Mouse (Mus musculus) heart, postnatal 0 days (tissue): ENCODE measurements around the gene Rnaseh1. TPM values are rescaled to one million over a fixed set of nuclear protein-coding genes. Genes with fewer than 3 reads are reported as not detected.

Experiments used
- ATAC-seq: fragments of 200-750 bp; cut with Nextera tagmentation; 2 replicates; pipeline ENCODE4 v1.8.0; 2017; ENCODE audit warnings: low read depth, moderate number of reproducible peaks, moderate library complexity; ENCODE audit not compliant: insufficient read depth
- DNase-seq: peaks from one replicate; pipeline ENCODE4 v3.0.0-alpha.2; 2016; ENCODE audit warnings: low spot score
- H3K27ac ChIP-seq: fragments of 300-500 bp; sonication (generic); 2 replicates; pipeline ENCODE4 v1.5.1; 2014; ENCODE audit warnings: low read depth, mild to moderate bottlenecking
- H3K27me3 ChIP-seq: fragments of 300-500 bp; sonication (generic); 2 replicates; pipeline ENCODE4 v1.6.1; 2014; ENCODE audit warnings: low read length, mixed read lengths; ENCODE audit not compliant: control insufficient read depth, insufficient read depth
- H3K36me3 ChIP-seq: fragments of 300-500 bp; sonication (generic); replicated peaks from 2 replicates; pipeline ENCODE4 v1.6.1; 2014; ENCODE audit warnings: low read length, mixed read lengths; ENCODE audit not compliant: control insufficient read depth, insufficient read depth
- H3K4me1 ChIP-seq: fragments of 300-500 bp; sonication (generic); 2 replicates; pipeline ENCODE4 v1.6.1; 2014; ENCODE audit warnings: antibody characterized with exemption; ENCODE audit not compliant: control insufficient read depth, insufficient read depth
- H3K4me2 ChIP-seq: fragments of 300-500 bp; sonication (generic); 2 replicates; pipeline ENCODE4 v1.6.1; 2014; ENCODE audit warnings: low read depth, mild to moderate bottlenecking, low read length, moderate library complexity
- H3K4me3 ChIP-seq: fragments of 300-500 bp; sonication (generic); 2 replicates; pipeline ENCODE4 v1.5.1; 2014; ENCODE audit warnings: low read depth, low read length
- H3K9ac ChIP-seq: fragments of 300-500 bp; sonication (generic); replicated peaks from 2 replicates; pipeline ENCODE4 v1.6.1; 2014; ENCODE audit warnings: low read depth, low read length, mixed read lengths
- H3K9me3 ChIP-seq: fragments of 300-500 bp; sonication (generic); replicated peaks from 2 replicates; pipeline ENCODE4 v1.6.1; 2016; ENCODE audit warnings: low read length; ENCODE audit not compliant: control insufficient read depth
- CTCF ChIP-seq: IDR thresholded peaks from 2 replicates; pipeline ENCODE4 v1.5.1; 2016; ENCODE audit warnings: antibody characterized with exemption, control low read depth, low read depth
- EP300 ChIP-seq: IDR thresholded peaks from 2 replicates; pipeline ENCODE4 v1.6.1; 2016; ENCODE audit warnings: antibody characterized with exemption, low read depth
- WGBS: fragments of 180-500 bp; shearing (Covaris S2); extraction: QIAGEN DNeasy Blood & Tissue Kit; methylation state at CpG from one replicate; pipeline ENCODE4 v1.1.7; 2014; 5-methylcytosine and 5-hydroxymethylcytosine counted together
- polyA plus RNA-seq: library from polyadenylated mRNA; unstranded; fragments of >200 nt; fragmentation: Nextera tagmentation; extraction: Ambion mirVana; gene quantifications from 2 replicates; pipeline ENCODE4 v1.2.1, GENCODE M21; 2015
- total RNA-seq: library from RNA; depleted of rRNA; stranded (reverse); fragments of >200 nt; gene quantifications from 2 replicates; pipeline ENCODE4 v1.2.3, GENCODE M21; 2014; ENCODE audit warnings: low replicate concordance

Rnaseh1 gene
- total and polyA plus RNA-seq, 2 experiments from 2014 or later: 4.1 to 11.6 TPM

- Histone ChIP-seq H3K4me1 (peaks cover 10% of the 10 kb centered on the region), H3K9me3 (no peaks in the 10 kb centered on the region), H3K27ac (no peak overlapping the region)
Observed at GRCm38 (mm10) chr12:28624251-28624650, 25.2 kb upstream of the Rnaseh1 start.

GRCm38 (mm10) chr12:28625407-28625806, 24.0 kb upstream of the Rnaseh1 start:
- no peak; the same call in 1 of the 2 replicates for ATAC-seq
- 51% methylated on average over 7 of the region's 7 CpGs for WGBS
- Histone ChIP-seq H3K9me3 (no peaks in the 10 kb centered on the region), H3K4me3 (no peak overlapping the region), H3K4me1 (peaks cover 10% of the 10 kb centered on the region), H3K27me3 (no peaks in the 10 kb centered on the region), H3K27ac (no peak overlapping the region), H3K4me2 (no peak overlapping the region), H3K9ac (no peak overlapping the region), H3K36me3 (peaks cover 24% of the 10 kb centered on the region)
- TF ChIP-seq CTCF (no peak), EP300 (no peak)
- DNase-seq: no peak

More at GRCm38 (mm10) chr12:28624251-28624650, 25.2 kb upstream of the Rnaseh1 start:
- no peak for TF ChIP-seq CTCF
- TF ChIP-seq EP300: no peak
- H3K36me3 ChIP-seq: peaks cover 13% of the 10 kb centered on the region
- DNase-seq (no peak), ATAC-seq (no peak)
- no peaks in the 10 kb centered on the region for H3K27me3 ChIP-seq
- 76% methylated on average over 2 of the region's 2 CpGs for WGBS
- H3K4me2 ChIP-seq: no peak overlapping the region
- no peak overlapping the region for H3K4me3 ChIP-seq
- no peak overlapping the region for H3K9ac ChIP-seq

GRCm38 (mm10) chr12:28627092-28627491, 22.3 kb upstream of the Rnaseh1 start:
- ATAC-seq (no peak), DNase-seq (no peak)
- Histone ChIP-seq H3K4me1 (peaks cover 5% of the 10 kb centered on the region; the same call in 1 of the 2 replicates), H3K36me3 (peaks cover 41% of the 10 kb centered on the region), H3K27me3 (no peaks in the 10 kb centered on the region), H3K9ac (no peak overlapping the region), H3K27ac (no peak overlapping the region), H3K4me2 (no peak overlapping the region), H3K9me3 (no peaks in the 10 kb centered on the region), H3K4me3 (no peak overlapping the region)
- TF ChIP-seq CTCF: no peak
- TF ChIP-seq EP300: no peak
- WGBS: 68% methylated on average over 4 of the region's 4 CpGs

- 90% methylated on average over 2 of the region's 2 CpGs for WGBS
- no peak overlapping the region for H3K27ac ChIP-seq
- H3K27me3 ChIP-seq: no peaks in the 10 kb centered on the region
- no peak overlapping the region for H3K4me2 ChIP-seq
- no peak for ATAC-seq
- no peaks in the 10 kb centered on the region for H3K9me3 ChIP-seq
- H3K4me3 ChIP-seq: no peak overlapping the region
- no peaks in the 10 kb centered on the region for H3K4me1 ChIP-seq
- TF ChIP-seq EP300 (no peak), CTCF (no peak)
- no peak for DNase-seq
- peaks cover 54% of the 10 kb centered on the region for H3K36me3 ChIP-seq
- H3K9ac ChIP-seq: no peak overlapping the region
Observed at GRCm38 (mm10) chr12:28628436-28628835, 21.0 kb upstream of the Rnaseh1 start.

- peak; percentile 9; the same call in 1 of the 2 replicates for ATAC-seq
Observed at GRCm38 (mm10) chr12:28635058-28635534, 14.3 kb upstream of the Rnaseh1 start.

More at GRCm38 (mm10) chr12:28635058-28635534, 14.3 kb upstream of the Rnaseh1 start:
- Histone ChIP-seq H3K4me1 (peaks cover 5% of the 10 kb centered on the region; the same call in 1 of the 2 replicates), H3K4me2 (peak overlapping the region; percentile 70), H3K4me3 (peak overlapping the region; percentile 82), H3K27ac (peak overlapping the region; percentile 88), H3K9me3 (no peaks in the 10 kb centered on the region), H3K27me3 (no peaks in the 10 kb centered on the region), H3K9ac (peak overlapping the region; percentile 97), H3K36me3 (peaks cover 43% of the 10 kb centered on the region)
- WGBS: 2% methylated on average over 23 of the region's 23 CpGs
- DNase-seq: no peak
- TF ChIP-seq EP300 (no peak), CTCF (no peak)
